In the genomic region with DNA sequence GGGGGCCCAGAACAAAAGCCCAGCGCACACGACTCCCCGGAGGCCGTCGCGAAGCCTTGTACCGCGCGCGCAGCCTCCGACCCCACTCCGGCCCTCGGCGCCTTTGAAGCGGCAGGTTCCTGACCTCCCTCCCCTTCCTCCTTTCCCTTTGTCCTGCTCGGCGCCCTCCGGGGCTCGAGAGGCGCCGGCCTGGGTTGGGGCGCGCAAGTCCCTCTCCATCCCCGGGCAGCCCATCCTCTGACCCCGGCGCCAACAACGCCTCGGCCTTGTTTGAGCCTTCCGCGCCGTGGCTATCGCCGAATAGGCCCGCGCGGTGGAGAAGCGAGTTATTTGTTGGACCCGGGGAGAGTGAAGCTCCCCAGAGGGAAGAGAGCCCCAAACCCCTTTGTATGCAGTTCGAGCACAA, we compare ENCODE assay signal across 8 mouse cellular contexts. TPM values are rescaled to one million over a fixed set of nuclear protein-coding genes. Genes with fewer than 3 reads are reported as not detected.
A peak's percentile ranks its signal among the peaks of the same experiment; 100 is the strongest.
DNase-seq lines count a peak whose midpoint lies in the region; ATAC-seq and TF ChIP-seq lines count a peak whose summit lies in the region.

No protein-coding gene starts in this region.

- H3K4me3 ChIP-seq in spleen, adult 2 months (ENCODE audit: extremely low read depth, insufficient read depth, insufficient read length): peak overlapping the region; percentile 43; the same call in 1 of the 2 replicates
- peak overlapping the region; percentile 91 for H3K4me3 ChIP-seq in forebrain, embryonic 14.5 days (ENCODE audit: low read depth, low read length)
- peak overlapping the region; percentile 96 for H3K4me3 ChIP-seq in kidney, embryonic 16.5 days (ENCODE audit: low read length)
- peak overlapping the region; percentile 94 for H3K4me3 ChIP-seq in midbrain, embryonic 14.5 days (replicated peaks; ENCODE audit: low read depth, low read length)

- TF ChIP-seq POLR2A in spleen, adult 2 months (IDR thresholded peaks at IDR 0.05; ENCODE audit: low read depth, low read length): no peak

- peak overlapping the region; percentile 99 for H3K4me2 ChIP-seq in forebrain, embryonic 14.5 days (ENCODE audit: low read length)
- H3K4me2 ChIP-seq in kidney, embryonic 16.5 days (replicated peaks; ENCODE audit: low read depth, low read length): peak overlapping the region; percentile 88
- peak overlapping the region; percentile 100 for H3K4me2 ChIP-seq in midbrain, embryonic 14.5 days (ENCODE audit: low read length)

- H3K9ac ChIP-seq in forebrain, embryonic 14.5 days (ENCODE audit: low read length): peak overlapping the region; percentile 100
- peak overlapping the region; percentile 99 for H3K9ac ChIP-seq in kidney, embryonic 16.5 days (replicated peaks; ENCODE audit: low read length)
- peak overlapping the region; percentile 100 for H3K9ac ChIP-seq in midbrain, embryonic 14.5 days (replicated peaks; ENCODE audit: low read length)

- under 1% methylated on average over 39 of the region's 39 CpGs for WGBS in spleen, adult 2 months
- under 1% methylated on average over 38 of the region's 39 CpGs for WGBS in forebrain, embryonic 14.5 days
- WGBS in kidney, embryonic 16.5 days: under 1% methylated on average over 39 of the region's 39 CpGs
- under 1% methylated on average over 39 of the region's 39 CpGs for WGBS in midbrain, embryonic 14.5 days

- H3K27ac ChIP-seq in spleen, adult 2 months (ENCODE audit: insufficient read depth, low read length): peak overlapping the region; percentile 46
- peak overlapping the region; percentile 97 for H3K27ac ChIP-seq in forebrain, embryonic 14.5 days (ENCODE audit: low read depth, low read length)
- H3K27ac ChIP-seq in kidney, embryonic 16.5 days (ENCODE audit: low read length): peak overlapping the region; percentile 85
- H3K27ac ChIP-seq in midbrain, embryonic 14.5 days (replicated peaks; ENCODE audit: low read depth, low read length): peak overlapping the region; percentile 100

- peak; percentile 65 for DNase-seq in adrenal gland, postnatal 14 days
- no peak for DNase-seq in adrenal gland, adult 8-10 months
- DNase-seq in spleen, adult 2 months (ENCODE audit: low read depth in 1 of 2, low spot score in 2 of 2): no peak
- DNase-seq in spleen, postnatal 4 days (ENCODE audit: low spot score in 2 of 2): no peak
- DNase-seq in forebrain, embryonic 14.5 days (ENCODE audit: low spot score): peak; percentile 68
- DNase-seq in midbrain, embryonic 14.5 days: peak; percentile 83
- no peak for DNase-seq in layer of hippocampus, adult 9-11 months

- no peak for ATAC-seq in forebrain, embryonic 14.5 days
- ATAC-seq in kidney, embryonic 16.5 days (ENCODE audit: low FRiP score, low TSS enrichment): no peak
- no peak for ATAC-seq in midbrain, embryonic 14.5 days (ENCODE audit: low FRiP score, low TSS enrichment)

- peaks cover 26% of the 10 kb centered on the region for H3K4me1 ChIP-seq in spleen, adult 2 months (ENCODE audit: control insufficient read depth, insufficient read depth, insufficient read length)
- peaks cover 20% of the 10 kb centered on the region for H3K4me1 ChIP-seq in forebrain, embryonic 14.5 days (ENCODE audit: control insufficient read depth, insufficient read depth, low read length)
- peaks cover 25% of the 10 kb centered on the region for H3K4me1 ChIP-seq in kidney, embryonic 16.5 days (ENCODE audit: insufficient read depth, low read length)
- peaks cover 23% of the 10 kb centered on the region for H3K4me1 ChIP-seq in midbrain, embryonic 14.5 days (ENCODE audit: control insufficient read depth, insufficient read depth, low read length)

- H3K9me3 ChIP-seq in forebrain, embryonic 14.5 days (replicated peaks; ENCODE audit: control insufficient read depth, low read length): no peaks in the 10 kb centered on the region
- no peaks in the 10 kb centered on the region for H3K9me3 ChIP-seq in kidney, embryonic 16.5 days (ENCODE audit: low read length)
- no peaks in the 10 kb centered on the region for H3K9me3 ChIP-seq in midbrain, embryonic 14.5 days (ENCODE audit: control insufficient read depth, low read length)

- no peaks in the 10 kb centered on the region for H3K36me3 ChIP-seq in spleen, adult 2 months (ENCODE audit: control insufficient read depth, insufficient read depth, low read length)
- H3K36me3 ChIP-seq in forebrain, embryonic 14.5 days (ENCODE audit: control insufficient read depth, insufficient read depth, low read length): 0 out of 2 replicates have a peak, but pooled peaks cover 4% of the 10 kb centered on the region
- no peaks in the 10 kb centered on the region for H3K36me3 ChIP-seq in kidney, embryonic 16.5 days (ENCODE audit: insufficient read depth, low read length)
- H3K36me3 ChIP-seq in midbrain, embryonic 14.5 days (ENCODE audit: control insufficient read depth, insufficient read depth, low read length): peaks cover 11% of the 10 kb centered on the region

- peaks cover 58% of the 10 kb centered on the region for H3K27me3 ChIP-seq in spleen, adult 2 months (ENCODE audit: control insufficient read depth, insufficient read depth, low read length)
- no peaks in the 10 kb centered on the region for H3K27me3 ChIP-seq in forebrain, embryonic 14.5 days (replicated peaks; ENCODE audit: control insufficient read depth, insufficient read depth, low read length)
- H3K27me3 ChIP-seq in kidney, embryonic 16.5 days (ENCODE audit: insufficient read depth, low read length): no peaks in the 10 kb centered on the region
- no peaks in the 10 kb centered on the region for H3K27me3 ChIP-seq in midbrain, embryonic 14.5 days (ENCODE audit: control insufficient read depth, insufficient read depth, low read length)

- no peak for TF ChIP-seq CTCF in spleen, adult 2 months (IDR thresholded peaks at IDR 0.05; ENCODE audit: extremely low read depth, insufficient read depth, insufficient read length, insufficient replicate concordance)

RNA-seq across cellular contexts. Expression of a gene that starts 2.0 kb away (rescaled TPM):
- total RNA-seq in adrenal gland, postnatal 14 days (2021): 12.4 and 17.2 TPM in 2 replicates
- total RNA-seq in adrenal gland, adult 8-10 months (2022): 10 to 100 TPM; 16.6 to 24.5 (median 19.5) TPM
- 3.6 and 4.0 TPM in 2 replicates for polyA plus RNA-seq in spleen, adult 2 months (2012; rRNA removed)
- polyA plus RNA-seq in forebrain, embryonic 14.5 days (2014; fragmentation: Nextera tagmentation; extraction: Ambion mirVana): 12.6 and 14.5 TPM in 2 replicates
- 13.2 and 14.2 TPM in 2 replicates for polyA plus RNA-seq in kidney, embryonic 16.5 days (2015; fragmentation: Nextera tagmentation; extraction: Ambion mirVana)
- polyA plus RNA-seq in midbrain, embryonic 14.5 days (2014; fragmentation: Nextera tagmentation; extraction: Ambion mirVana): 20.0 and 25.9 TPM in 2 replicates

Comparison
In these comparisons a context has a peak if more than half of its experiments do, and no peak if none do; other contexts are left out.
1. DNase-seq: peak in adrenal gland, postnatal 14 days (single experiment), forebrain, embryonic 14.5 days (single experiment) and midbrain, embryonic 14.5 days (single experiment); none in adrenal gland, adult 8-10 months (single experiment), spleen, adult 2 months (0 of 2), spleen, postnatal 4 days (0 of 2) and layer of hippocampus, adult 9-11 months (single experiment).
2. H3K27ac ChIP-seq: peak in every context shown above with its lines; median percentile 100 in midbrain, embryonic 14.5 days; 97 in forebrain, embryonic 14.5 days; 85 in kidney, embryonic 16.5 days; 46 in spleen, adult 2 months.
3. H3K4me3 ChIP-seq: peak in every context shown above with its lines; median percentile 96 in kidney, embryonic 16.5 days; 94 in midbrain, embryonic 14.5 days; 91 in forebrain, embryonic 14.5 days; 43 in spleen, adult 2 months.
4. Peak in every context shown above with its lines, with median percentiles within 50 percentile points of each other: H3K4me2 ChIP-seq and H3K9ac ChIP-seq.